Mouse (Mus musculus): Measurements from ENCODE around the gene Iglon5.

Gene Iglon5

GRCm38 (mm10) chr7:43427406-43427805, 62.5 kb downstream of the Iglon5 start, which contains the start of gene Lim2:
Lim2 (plus strand) TSS chr7:43427670.
- no peak for DNase-seq (ENCODE audit: low spot score)

GRCm38 (mm10) chr7:43423991-43424625, 65.8 kb downstream of the Iglon5 start:
- DNase-seq (ENCODE audit: low spot score): no peak

GRCm38 (mm10) chr7:43422995-43423617, 66.8 kb downstream of the Iglon5 start:
- DNase-seq (ENCODE audit: low spot score): peak; percentile 72
